Mouse (Mus musculus) lung, embryonic 14.5 days (tissue): ENCODE data around the gene Rplp0. TPM values are rescaled to one million over a fixed set of nuclear protein-coding genes. Genes with fewer than 3 reads are reported as not detected.
A peak's percentile ranks its signal among the peaks of the same experiment; 100 is the strongest.
"Not testable (repeated sequence)": the region's sequence is repeated elsewhere in the genome, so short reads cannot be mapped to it uniquely, and the experiment has no call there.

Experiments
- ATAC-seq: fragments of 200-750 bp; cut with Nextera tagmentation; 2 replicates; pipeline ENCODE4 v1.8.0; 2017; ENCODE audit warnings: mild to moderate bottlenecking, moderate TSS enrichment, moderate library complexity; ENCODE audit not compliant: insufficient read depth
- DNase-seq: peaks from one replicate; pipeline ENCODE4 v3.0.0-alpha.2; 2015
- H3K27ac ChIP-seq: fragments of 300-500 bp; sonication (generic); 2 replicates; pipeline ENCODE4 v1.5.1; 2014; ENCODE audit warnings: low read depth, mild to moderate bottlenecking, moderate library complexity
- H3K27me3 ChIP-seq: fragments of 300-500 bp; sonication (generic); 2 replicates; pipeline ENCODE4 v1.6.1; 2014; ENCODE audit warnings: low read length, control low read depth; ENCODE audit not compliant: insufficient read depth
- H3K36me3 ChIP-seq: fragments of 300-500 bp; sonication (generic); 2 replicates; pipeline ENCODE4 v1.6.1; 2014; ENCODE audit warnings: control low read depth; ENCODE audit not compliant: insufficient read depth
- H3K4me1 ChIP-seq: fragments of 300-500 bp; sonication (generic); 2 replicates; pipeline ENCODE4 v1.6.1; 2014; ENCODE audit warnings: antibody characterized with exemption, control low read depth; ENCODE audit not compliant: insufficient read depth
- H3K4me2 ChIP-seq: fragments of 300-500 bp; sonication (generic); 2 replicates; pipeline ENCODE4 v1.6.1; 2014; ENCODE audit warnings: mild to moderate bottlenecking
- H3K4me3 ChIP-seq: fragments of 300-500 bp; sonication (generic); 2 replicates; pipeline ENCODE4 v1.5.1; 2014; ENCODE audit warnings: low read depth, low read length
- H3K9ac ChIP-seq: fragments of 300-500 bp; sonication (generic); 2 replicates; pipeline ENCODE4 v1.6.1; 2014
- H3K9me3 ChIP-seq: fragments of 300-500 bp; sonication (generic); 2 replicates; pipeline ENCODE4 v1.6.1; 2016; ENCODE audit warnings: low read depth, low read length, control low read depth
- CTCF ChIP-seq: IDR thresholded peaks from 2 replicates; pipeline ENCODE4 v1.5.1; 2016; ENCODE audit warnings: antibody characterized with exemption, low read depth
- WGBS: fragments of 180-500 bp; shearing (Covaris S2); extraction: QIAGEN DNeasy Blood & Tissue Kit; methylation state at CpG from one replicate; pipeline ENCODE4 v1.1.7; 2014; 5-methylcytosine and 5-hydroxymethylcytosine counted together
- polyA plus RNA-seq: library from polyadenylated mRNA; unstranded; fragments of >200 nt; fragmentation: Nextera tagmentation; extraction: Ambion mirVana; gene quantifications from 2 replicates; pipeline ENCODE4 v1.2.1, GENCODE M21; 2014

The Rplp0 gene
- polyA plus RNA-seq, 1 experiment from 2014 or later = 1,954 TPM

- Histone ChIP-seq H3K9me3 (no peaks in the 10 kb centered on the region), H3K36me3 (peaks cover 53% of the 10 kb centered on the region), H3K27me3 (no peaks in the 10 kb centered on the region), H3K27ac (no peak overlapping the region), H3K4me3 (no peak overlapping the region), H3K4me2 (no peak overlapping the region), H3K4me1 (0 out of 2 replicates have a peak, but pooled peaks cover 6% of the 10 kb centered on the region), H3K9ac (no peak overlapping the region)
- 93% methylated on average over 7 of the region's 7 CpGs for WGBS
- DNase-seq (no peak), ATAC-seq (no peak)
- no peak for TF ChIP-seq CTCF
These were observed 11.8 kb downstream of the Rplp0 start for GRCm38 (mm10) chr5:115571086-115571485.

GRCm38 (mm10) chr5:115572679-115573535, 13.6 kb downstream of the Rplp0 start:
- Histone ChIP-seq H3K9me3 (no peaks in the 10 kb centered on the region), H3K27ac (peak overlapping the region; percentile 84), H3K4me1 (0 out of 2 replicates have a peak, but pooled peaks cover 6% of the 10 kb centered on the region), H3K4me3 (no peak overlapping the region), H3K27me3 (no peaks in the 10 kb centered on the region), H3K4me2 (peak overlapping the region; percentile 29; the same call in 1 of the 2 replicates), H3K9ac (peak overlapping the region; percentile 9; the same call in 1 of the 2 replicates), H3K36me3 (peaks cover 71% of the 10 kb centered on the region)
- DNase-seq = peak; percentile 63
- no peak for TF ChIP-seq CTCF
- WGBS = 47% methylated on average over 17 of the region's 17 CpGs
- peak; percentile 55; the same call in 1 of the 2 replicates for ATAC-seq

GRCm38 (mm10) chr5:115574992-115575391, 15.7 kb downstream of the Rplp0 start:
- Histone ChIP-seq H3K9ac (no peak overlapping the region), H3K36me3 (peaks cover 87% of the 10 kb centered on the region), H3K27me3 (no peaks in the 10 kb centered on the region), H3K4me1 (no peaks in the 10 kb centered on the region), H3K4me2 (no peak overlapping the region), H3K27ac (no peak overlapping the region), H3K4me3 (no peak overlapping the region), H3K9me3 (no peaks in the 10 kb centered on the region)
- no peak for ATAC-seq
- TF ChIP-seq CTCF = no peak
- DNase-seq = no peak
- WGBS = 84% methylated on average over 8 of the region's 8 CpGs

GRCm38 (mm10) chr5:115577686-115578085, 18.4 kb downstream of the Rplp0 start:
- H3K9ac ChIP-seq, H3K27ac ChIP-seq, ATAC-seq, H3K4me3 ChIP-seq, H3K4me1 ChIP-seq, H3K4me2 ChIP-seq, DNase-seq, H3K9me3 ChIP-seq, H3K27me3 ChIP-seq: not testable (repeated sequence)
- WGBS = 91% methylated on average over 4 of the region's 4 CpGs
- peaks cover 98% of the 10 kb centered on the region for H3K36me3 ChIP-seq

GRCm38 (mm10) chr5:115578922-115579321, 19.7 kb downstream of the Rplp0 start:
- H3K9ac ChIP-seq = no peak overlapping the region
- no peak for TF ChIP-seq CTCF
- no peak for DNase-seq
- no peak overlapping the region for H3K4me2 ChIP-seq
- H3K4me3 ChIP-seq = no peak overlapping the region
- H3K9me3 ChIP-seq = peaks cover 8% of the 10 kb centered on the region; the same call in 1 of the 2 replicates
- WGBS = 90% methylated on average over 14 of the region's 14 CpGs
- no peak for ATAC-seq
- no peaks in the 10 kb centered on the region for H3K27me3 ChIP-seq
- H3K27ac ChIP-seq = no peak overlapping the region
- peaks cover 98% of the 10 kb centered on the region for H3K36me3 ChIP-seq
- H3K4me1 ChIP-seq = no peaks in the 10 kb centered on the region

GRCm38 (mm10) chr5:115579363-115579762, 20.1 kb downstream of the Rplp0 start:
- H3K4me2 ChIP-seq = no peak overlapping the region
- no peaks in the 10 kb centered on the region for H3K27me3 ChIP-seq
- no peak for TF ChIP-seq CTCF
- no peaks in the 10 kb centered on the region for H3K4me1 ChIP-seq
- DNase-seq (no peak), ATAC-seq (no peak)
- H3K4me3 ChIP-seq = no peak overlapping the region
- peaks cover 8% of the 10 kb centered on the region; the same call in 1 of the 2 replicates for H3K9me3 ChIP-seq
- peaks cover 98% of the 10 kb centered on the region for H3K36me3 ChIP-seq
- H3K9ac ChIP-seq = no peak overlapping the region
- WGBS = 93% methylated on average over 5 of the region's 5 CpGs
- no peak overlapping the region for H3K27ac ChIP-seq

- ATAC-seq = no peak
- WGBS = 75% methylated on average over 14 of the region's 14 CpGs
- Histone ChIP-seq H3K4me1 (no peaks in the 10 kb centered on the region), H3K9me3 (peaks cover 8% of the 10 kb centered on the region; the same call in 1 of the 2 replicates), H3K27me3 (no peaks in the 10 kb centered on the region), H3K27ac (no peak overlapping the region), H3K4me3 (no peak overlapping the region), H3K9ac (no peak overlapping the region), H3K36me3 (peaks cover 99% of the 10 kb centered on the region), H3K4me2 (no peak overlapping the region)
- no peak for DNase-seq
- no peak for TF ChIP-seq CTCF
These were observed 21.1 kb downstream of the Rplp0 start for GRCm38 (mm10) chr5:115580229-115581001.
